Mouse (Mus musculus) limb, embryonic 10.5 days (tissue): ENCODE measurements around the gene Ano1. TPM values are rescaled to one million over a fixed set of nuclear protein-coding genes. Genes with fewer than 3 reads are reported as not detected.

Experiments used
- DNase-seq: peaks from one replicate; pipeline ENCODE4 v3.0.0-alpha.2; 2017; ENCODE audit warnings: low spot score
- H3K27ac ChIP-seq: fragments of 300-500 bp; sonication (generic); 2 replicates; pipeline ENCODE4 v1.5.1; 2016; ENCODE audit warnings: mild to moderate bottlenecking
- H3K27me3 ChIP-seq: fragments of 300-500 bp; sonication (generic); 2 replicates; pipeline ENCODE4 v1.6.1; 2016; ENCODE audit warnings: low read depth, mild to moderate bottlenecking; ENCODE audit not compliant: poor library complexity, severe bottlenecking
- H3K36me3 ChIP-seq: fragments of 300-500 bp; sonication (generic); 2 replicates; pipeline ENCODE4 v1.6.1; 2016; ENCODE audit warnings: mild to moderate bottlenecking, moderate library complexity
- H3K4me1 ChIP-seq: fragments of 300-500 bp; sonication (generic); 2 replicates; pipeline ENCODE4 v1.6.1; 2016
- H3K4me3 ChIP-seq: fragments of 300-500 bp; sonication (generic); 2 replicates; pipeline ENCODE4 v1.5.1; 2016; ENCODE audit warnings: mild to moderate bottlenecking, moderate library complexity
- H3K9me3 ChIP-seq: fragments of 300-500 bp; sonication (generic); replicated peaks from 2 replicates; pipeline ENCODE4 v1.6.1; 2016; ENCODE audit warnings: mild to moderate bottlenecking
- WGBS: fragments of 180-500 bp; shearing (Covaris S2); methylation state at CpG from one replicate; pipeline ENCODE4 v1.1.7; 2016; 5-methylcytosine and 5-hydroxymethylcytosine counted together
- polyA plus RNA-seq: library from polyadenylated mRNA; unstranded; fragments of >200 nt; fragmentation: Nextera tagmentation; extraction: Ambion mirVana; gene quantifications from 2 replicates; pipeline ENCODE4 v1.2.1, GENCODE M21; 2016

Gene Ano1
- polyA plus RNA-seq, 1 experiment from 2014 or later = 3.1 TPM

DNA sequence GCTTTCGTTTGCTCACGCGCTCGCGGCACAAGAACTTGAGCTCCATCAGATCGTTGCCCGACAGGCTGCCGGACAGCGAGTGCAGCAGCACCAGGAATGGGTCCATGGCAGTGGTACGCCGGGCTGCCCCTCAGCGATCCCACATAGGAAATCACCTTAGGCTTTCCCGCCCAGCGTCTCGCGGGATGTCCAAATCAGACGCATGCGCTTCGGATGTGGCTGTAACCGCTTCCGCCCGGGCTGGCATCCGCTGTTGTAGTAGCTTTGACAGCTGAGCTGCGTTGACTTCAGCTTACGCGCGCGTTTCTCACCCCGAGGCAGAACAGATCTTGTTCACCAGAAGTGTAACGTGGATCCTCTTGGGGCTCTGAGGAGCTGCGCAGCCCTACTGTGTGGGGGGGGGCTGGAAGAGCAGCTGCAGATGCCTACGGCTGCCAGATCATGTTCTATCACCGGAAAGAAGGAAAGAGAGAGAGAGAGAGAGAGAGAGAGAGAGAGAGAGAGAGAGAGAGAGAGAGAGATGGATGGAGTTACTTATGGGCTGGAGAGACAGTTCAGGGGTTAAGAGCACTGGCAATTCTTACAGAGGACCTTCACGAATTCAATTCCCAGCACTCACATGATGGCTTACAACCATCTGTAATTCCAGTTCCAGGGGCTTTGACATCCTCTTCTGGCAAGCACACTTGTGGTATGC is 169.3 kb downstream of the Ano1 start, which contains the start of gene Fadd:
Gene Fadd (minus strand): TSS at position 180 of the 697 bp plus-strand sequence.
- WGBS = 3% methylated on average over 34 of the region's 34 CpGs
- Histone ChIP-seq H3K36me3 (peaks cover 28% of the 10 kb centered on the region), H3K27ac (peak within 1 kb of the TSS; percentile 92), H3K4me1 (peaks cover 24% of the 10 kb centered on the region), H3K9me3 (no peaks in the 10 kb centered on the region), H3K4me3 (peak within 1 kb of the TSS; percentile 90), H3K27me3 (peaks cover 11% of the 10 kb centered on the region; the same call in 1 of the 2 replicates)
- DNase-seq = peak; percentile 93

DNA sequence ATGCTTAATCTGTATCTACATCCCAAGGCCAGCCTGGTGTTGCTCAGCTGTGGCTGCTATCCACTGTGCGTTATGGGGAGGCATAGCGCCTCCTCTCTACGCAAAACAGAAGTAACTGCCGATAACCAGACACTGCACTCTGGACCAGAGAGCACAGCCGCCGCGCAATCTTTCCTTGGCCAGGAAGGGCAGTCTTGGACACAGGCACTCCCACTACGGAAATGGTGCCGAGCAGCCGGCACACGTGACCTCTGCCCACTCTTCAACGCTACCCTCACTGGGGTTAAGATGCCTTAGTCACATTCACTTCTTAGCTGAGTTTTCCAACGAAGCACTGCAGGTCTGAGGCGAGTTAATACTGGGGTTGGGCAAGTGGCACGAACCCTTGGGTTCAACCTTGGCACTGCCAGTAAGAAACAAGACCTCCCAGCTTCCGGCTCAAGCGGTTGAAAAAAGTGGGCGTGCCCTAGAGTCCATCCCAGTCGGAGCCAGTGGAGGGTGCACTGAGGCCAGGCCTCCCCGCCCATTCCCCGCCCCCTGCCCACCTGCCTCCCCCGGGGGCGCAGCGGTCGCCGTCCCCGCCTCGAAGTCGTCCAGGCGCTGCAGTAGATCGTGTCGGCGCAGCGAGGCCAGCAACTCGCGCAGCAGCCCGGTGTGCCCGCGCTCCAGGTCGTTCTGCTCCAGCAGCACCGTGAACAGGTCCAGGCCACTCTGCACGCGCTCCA is 170.1 kb downstream of the Ano1 start:
- H3K4me3 ChIP-seq = peak overlapping the region; percentile 90
- peak; percentile 89 for DNase-seq
- 1% methylated on average over 43 of the region's 43 CpGs for WGBS

GRCm38 (mm10) chr7:144577876-144578275 is 173.9 kb downstream of the Ano1 start:
- no peaks in the 10 kb centered on the region for H3K9me3 ChIP-seq
- peaks cover 17% of the 10 kb centered on the region for H3K4me1 ChIP-seq
- no peak for DNase-seq
- peaks cover 28% of the 10 kb centered on the region for H3K36me3 ChIP-seq
- H3K4me3 ChIP-seq = no peak overlapping the region
- no peak overlapping the region for H3K27ac ChIP-seq
- WGBS = 94% methylated on average over 5 of the region's 5 CpGs
- no peaks in the 10 kb centered on the region for H3K27me3 ChIP-seq

More for the DNA sequence above, 170.1 kb downstream of the Ano1 start:
- Histone ChIP-seq H3K36me3 (peaks cover 28% of the 10 kb centered on the region), H3K9me3 (no peaks in the 10 kb centered on the region), H3K27ac (peak overlapping the region; percentile 92), H3K4me1 (peaks cover 24% of the 10 kb centered on the region), H3K27me3 (peaks cover 11% of the 10 kb centered on the region; the same call in 1 of the 2 replicates)

DNA sequence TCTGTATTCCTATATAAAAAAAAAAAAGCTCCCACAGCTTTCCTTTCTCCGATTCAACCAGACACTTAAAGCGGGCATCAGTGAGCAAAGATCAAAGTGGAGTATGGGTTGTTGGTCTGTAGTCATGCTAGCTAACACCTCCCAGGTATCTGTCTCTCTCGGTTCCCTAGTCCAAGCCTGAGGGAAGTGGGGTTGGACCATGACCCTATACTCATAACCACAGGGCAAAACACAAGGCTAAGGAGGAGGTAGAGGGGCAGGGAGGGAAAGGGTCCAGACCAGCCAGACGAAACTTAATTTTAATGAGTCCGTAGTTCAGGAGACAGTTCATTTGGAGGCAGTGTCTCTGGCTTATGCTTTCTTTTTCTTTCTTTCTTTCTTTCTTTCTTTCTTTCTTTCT is 179.5 kb downstream of the Ano1 start:
- Histone ChIP-seq H3K4me1 (no peaks in the 10 kb centered on the region), H3K9me3 (no peaks in the 10 kb centered on the region), H3K27me3 (no peaks in the 10 kb centered on the region), H3K4me3 (no peak overlapping the region), H3K27ac (no peak overlapping the region), H3K36me3 (no peaks in the 10 kb centered on the region)
- 86% methylated on average over 5 of the region's 5 CpGs for WGBS
- DNase-seq = no peak

DNA sequence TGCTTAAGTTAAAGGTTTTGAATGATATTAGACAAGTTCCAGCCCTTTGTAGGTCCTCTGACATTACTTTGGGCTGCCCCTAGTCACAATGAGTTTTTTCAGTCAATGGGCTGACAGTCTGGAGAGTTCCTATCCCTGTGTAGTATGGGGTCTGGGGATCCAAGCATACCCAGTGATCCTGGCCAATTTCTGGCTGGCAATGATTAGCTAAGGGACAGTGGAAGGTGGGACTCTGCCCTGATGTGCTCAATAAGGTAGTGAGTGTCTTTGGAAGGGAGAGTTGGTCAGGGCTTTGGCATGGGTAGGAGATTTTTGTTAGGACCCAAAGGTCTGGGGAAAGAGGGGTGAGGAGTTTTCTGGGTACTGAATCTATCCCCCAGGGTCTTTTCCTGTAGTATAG is 180.2 kb downstream of the Ano1 start:
- Histone ChIP-seq H3K27ac (no peak overlapping the region), H3K9me3 (no peaks in the 10 kb centered on the region), H3K4me3 (no peak overlapping the region), H3K4me1 (no peaks in the 10 kb centered on the region), H3K27me3 (no peaks in the 10 kb centered on the region), H3K36me3 (no peaks in the 10 kb centered on the region)
- DNase-seq = no peak

- Histone ChIP-seq H3K9me3 (no peaks in the 10 kb centered on the region), H3K36me3 (no peaks in the 10 kb centered on the region), H3K27ac (no peak overlapping the region), H3K4me1 (peaks cover 3% of the 10 kb centered on the region), H3K27me3 (no peaks in the 10 kb centered on the region), H3K4me3 (no peak overlapping the region)
- DNase-seq = no peak
- WGBS = 76% methylated on average over 7 of the region's 7 CpGs
These were observed 182.3 kb downstream of the Ano1 start for GRCm38 (mm10) chr7:144569428-144569827.

GRCm38 (mm10) chr7:144568091-144568490 is 183.7 kb downstream of the Ano1 start:
- H3K27me3 ChIP-seq = 0 out of 2 replicates have a peak, but pooled peaks cover 4% of the 10 kb centered on the region
- DNase-seq = no peak
- no peaks in the 10 kb centered on the region for H3K9me3 ChIP-seq
- peaks cover 6% of the 10 kb centered on the region for H3K4me1 ChIP-seq
- H3K27ac ChIP-seq = no peak overlapping the region
- no peak overlapping the region for H3K4me3 ChIP-seq
- no peaks in the 10 kb centered on the region for H3K36me3 ChIP-seq

GRCm38 (mm10) chr7:144566921-144567682 is 184.7 kb downstream of the Ano1 start:
- no peak for DNase-seq
- Histone ChIP-seq H3K4me3 (no peak overlapping the region), H3K27me3 (0 out of 2 replicates have a peak, but pooled peaks cover 4% of the 10 kb centered on the region), H3K27ac (no peak overlapping the region), H3K4me1 (peaks cover 7% of the 10 kb centered on the region), H3K36me3 (no peaks in the 10 kb centered on the region), H3K9me3 (no peaks in the 10 kb centered on the region)
- whole genome bisulfite sequencing = 71% methylated on average over 3 of the region's 3 CpGs

DNA sequence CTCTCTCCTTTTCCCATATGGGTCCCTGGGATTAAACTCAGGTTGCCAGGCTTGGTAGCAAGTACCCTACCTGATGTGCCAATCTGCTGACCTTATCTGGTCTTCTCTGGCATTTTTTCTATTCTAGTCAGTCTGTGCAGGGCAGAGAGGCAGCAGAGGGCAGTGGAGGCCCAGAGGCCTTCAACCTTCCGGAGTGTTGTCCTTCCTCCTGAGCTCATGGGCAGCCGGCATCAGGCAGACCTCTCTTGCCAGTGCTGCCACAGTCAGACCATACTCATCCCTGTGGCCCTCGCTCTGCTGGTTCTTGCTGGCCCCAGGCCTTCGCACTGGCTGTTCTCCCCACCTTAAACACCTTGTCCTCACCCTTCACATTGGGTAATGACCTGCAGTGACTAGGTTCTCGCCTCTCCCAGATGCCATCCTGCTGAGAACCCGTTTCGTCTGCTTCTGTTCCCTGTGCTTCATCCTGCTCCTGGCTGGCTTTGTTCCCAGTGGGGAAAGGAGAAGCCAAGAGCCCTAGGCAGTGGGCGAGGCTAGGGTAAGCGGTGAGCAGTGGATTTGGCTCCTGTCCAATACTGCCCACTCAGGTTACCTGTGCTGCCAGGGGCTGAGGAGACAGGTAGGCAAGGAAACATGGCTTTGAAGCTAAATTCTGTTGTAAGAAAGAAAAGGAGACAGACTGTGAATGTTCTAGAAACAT is 188.2 kb downstream of the Ano1 start:
- 0 out of 2 replicates have a peak, but pooled peaks cover 4% of the 10 kb centered on the region for H3K27me3 ChIP-seq
- DNase-seq = no peak

GRCm38 (mm10) chr7:144562016-144562415 is 189.8 kb downstream of the Ano1 start:
- Histone ChIP-seq H3K4me1 (peaks cover 10% of the 10 kb centered on the region), H3K27me3 (0 out of 2 replicates have a peak, but pooled peaks cover 4% of the 10 kb centered on the region), H3K9me3 (no peaks in the 10 kb centered on the region), H3K36me3 (no peaks in the 10 kb centered on the region), H3K4me3 (no peak overlapping the region), H3K27ac (no peak overlapping the region)
- no peak for DNase-seq
- whole genome bisulfite sequencing = 10% methylated on average over 3 of the region's 3 CpGs

More for the DNA sequence above, 188.2 kb downstream of the Ano1 start:
- H3K36me3 ChIP-seq = no peaks in the 10 kb centered on the region
- H3K4me3 ChIP-seq = no peak overlapping the region
- 73% methylated on average over 9 of the region's 9 CpGs for WGBS
- H3K4me1 ChIP-seq = peaks cover 10% of the 10 kb centered on the region
- no peaks in the 10 kb centered on the region for H3K9me3 ChIP-seq
- H3K27ac ChIP-seq = no peak overlapping the region

GRCm38 (mm10) chr7:144560594-144560993 is 191.2 kb downstream of the Ano1 start:
- H3K4me3 ChIP-seq = no peak overlapping the region
- H3K27me3 ChIP-seq = 0 out of 2 replicates have a peak, but pooled peaks cover 4% of the 10 kb centered on the region
- peaks cover 10% of the 10 kb centered on the region for H3K4me1 ChIP-seq
- H3K9me3 ChIP-seq = no peaks in the 10 kb centered on the region
- no peak overlapping the region for H3K27ac ChIP-seq
- DNase-seq = no peak
- no peaks in the 10 kb centered on the region for H3K36me3 ChIP-seq
- 91% methylated on average over 4 of the region's 4 CpGs for WGBS

- Histone ChIP-seq H3K9me3 (no peaks in the 10 kb centered on the region), H3K36me3 (no peaks in the 10 kb centered on the region), H3K4me1 (peaks cover 9% of the 10 kb centered on the region), H3K27me3 (0 out of 2 replicates have a peak, but pooled peaks cover 6% of the 10 kb centered on the region), H3K27ac (no peak overlapping the region), H3K4me3 (no peak overlapping the region)
- WGBS = 52% methylated on average over 6 of the region's 6 CpGs
- no peak for DNase-seq
These were observed 193.2 kb downstream of the Ano1 start for GRCm38 (mm10) chr7:144558552-144558951.
